Mouse (Mus musculus) urinary bladder, postnatal 10 days (tissue): ENCODE data around the gene Pptc7.

Source experiments
- DNase-seq: peaks from one replicate; pipeline ENCODE4 v3.0.0; 2022; ENCODE audit warnings: low spot score

The Pptc7 gene

GRCm38 (mm10) chr5:122334682-122335081 lies 50.5 kb downstream of the Pptc7 start:
- DNase-seq = no peak

- DNase-seq = no peak
Measured at GRCm38 (mm10) chr5:122336554-122337294, 52.6 kb downstream of the Pptc7 start.

- no peak for DNase-seq
Measured at GRCm38 (mm10) chr5:122342874-122343273, 58.7 kb downstream of the Pptc7 start.

- DNase-seq = no peak
Measured at GRCm38 (mm10) chr5:122343768-122344167, 59.6 kb downstream of the Pptc7 start.

GRCm38 (mm10) chr5:122344260-122344659 lies 60.1 kb downstream of the Pptc7 start:
- no peak for DNase-seq

- no peak for DNase-seq
Measured at GRCm38 (mm10) chr5:122345777-122346176, 61.6 kb downstream of the Pptc7 start.

GRCm38 (mm10) chr5:122353807-122354491 lies 69.8 kb downstream of the Pptc7 start, which contains the start of the genes Rad9b and Vps29:
TSS of gene Rad9b (minus strand) at chr5:122354233.
TSS of gene Vps29 (plus strand) at chr5:122354369.
- DNase-seq = peak; percentile 97

- no peak for DNase-seq
Measured at GRCm38 (mm10) chr5:122354492-122355067, 70.4 kb downstream of the Pptc7 start.

- DNase-seq = no peak
Measured at GRCm38 (mm10) chr5:122371591-122372191, 87.5 kb downstream of the Pptc7 start, which contains the start of gene Gpn3. TSS of gene Gpn3 (plus strand) at chr5:122371876.

GRCm38 (mm10) chr5:122372192-122372769 lies 88.1 kb downstream of the Pptc7 start, which contains the start of gene Fam216a:
TSS of gene Fam216a (minus strand) at chr5:122372364.
- peak; percentile 99 for DNase-seq

- DNase-seq = no peak
Measured at GRCm38 (mm10) chr5:122372878-122373277, 88.7 kb downstream of the Pptc7 start.
